Mouse (Mus musculus) hindbrain, postnatal 0 days (tissue): ENCODE data around the gene Parp3. TPM values are rescaled to one million over a fixed set of nuclear protein-coding genes. Genes with fewer than 3 reads are reported as not detected.

Source experiments
- ATAC-seq: fragments of 200-750 bp; cut with Nextera tagmentation; 2 replicates; pipeline ENCODE4 v1.8.0; 2017; ENCODE audit warnings: mild to moderate bottlenecking, moderate TSS enrichment, moderate library complexity
- DNase-seq: peaks from one replicate; pipeline ENCODE4 v3.0.0-alpha.2; 2015; ENCODE audit warnings: low spot score
- H3K27ac ChIP-seq: fragments of 300-500 bp; sonication (generic); 2 replicates; pipeline ENCODE4 v1.5.1; 2014; ENCODE audit warnings: mild to moderate bottlenecking
- H3K27me3 ChIP-seq: fragments of 300-500 bp; sonication (generic); 2 replicates; pipeline ENCODE4 v1.6.1; 2014; ENCODE audit warnings: low read length, mixed read lengths; ENCODE audit not compliant: insufficient read depth
- H3K36me3 ChIP-seq: fragments of 300-500 bp; sonication (generic); 2 replicates; pipeline ENCODE4 v1.6.1; 2014; ENCODE audit warnings: low read length, mixed read lengths; ENCODE audit not compliant: insufficient read depth
- H3K4me1 ChIP-seq: fragments of 300-500 bp; sonication (generic); 2 replicates; pipeline ENCODE4 v1.6.1; 2014; ENCODE audit warnings: antibody characterized with exemption, low read length, mixed read lengths; ENCODE audit not compliant: insufficient read depth
- H3K4me2 ChIP-seq: fragments of 300-500 bp; sonication (generic); 2 replicates; pipeline ENCODE4 v1.6.1; 2014; ENCODE audit warnings: low read depth, mild to moderate bottlenecking, low read length, moderate library complexity, mixed read lengths
- H3K4me3 ChIP-seq: fragments of 300-500 bp; sonication (generic); 2 replicates; pipeline ENCODE4 v1.5.1; 2014; ENCODE audit warnings: low read length
- H3K9ac ChIP-seq: fragments of 300-500 bp; sonication (generic); replicated peaks from 2 replicates; pipeline ENCODE4 v1.6.1; 2014; ENCODE audit warnings: mild to moderate bottlenecking, low read length, moderate library complexity, mixed read lengths
- H3K9me3 ChIP-seq: fragments of 300-500 bp; sonication (generic); 2 replicates; pipeline ENCODE4 v1.6.1; 2016; ENCODE audit warnings: low read length, mixed read lengths
- CTCF ChIP-seq: IDR thresholded peaks from 2 replicates; pipeline ENCODE4 v1.5.1; 2016; ENCODE audit warnings: antibody characterized with exemption, control low read depth, low read depth
- WGBS: fragments of 180-500 bp; shearing (Covaris S2); extraction: QIAGEN DNeasy Blood & Tissue Kit; methylation state at CpG from one replicate; pipeline ENCODE4 v1.1.7; 2014; 5-methylcytosine and 5-hydroxymethylcytosine counted together
- polyA plus RNA-seq: library from polyadenylated mRNA; unstranded; fragments of >200 nt; fragmentation: Nextera tagmentation; extraction: Ambion mirVana; gene quantifications from 2 replicates; pipeline ENCODE4 v1.2.1, GENCODE M21; 2015
- total RNA-seq: library from RNA; depleted of rRNA; stranded (reverse); fragments of >200 nt; gene quantifications from 2 replicates; pipeline ENCODE4 v1.2.3, GENCODE M21; 2014

Gene Parp3
- total and polyA plus RNA-seq, 2 experiments from 2014 or later: 1.5 to 2.9 TPM

- Histone ChIP-seq H3K36me3 (no peaks in the 10 kb centered on the region), H3K27me3 (no peaks in the 10 kb centered on the region), H3K4me2 (peak overlapping the region; percentile 40; the same call in 1 of the 2 replicates), H3K27ac (peak overlapping the region; percentile 33; the same call in 1 of the 2 replicates), H3K4me3 (no peak overlapping the region), H3K9me3 (no peaks in the 10 kb centered on the region), H3K4me1 (peaks cover 23% of the 10 kb centered on the region; the same call in 1 of the 2 replicates), H3K9ac (no peak overlapping the region)
- 32% methylated on average over 16 of the region's 16 CpGs for WGBS
- TF ChIP-seq CTCF: no peak
- ATAC-seq: no peak; the same call in 1 of the 2 replicates
- DNase-seq: peak; percentile 24
Observed at GRCm38 (mm10) chr9:106476002-106476923, 486 bp downstream of the Parp3 start.

- no peaks in the 10 kb centered on the region for H3K27me3 ChIP-seq
- WGBS: 84% methylated on average over 10 of the region's 10 CpGs
- no peak within 1 kb of the TSS for H3K4me3 ChIP-seq
- no peak for DNase-seq
- peak within 1 kb of the TSS; percentile 40; the same call in 1 of the 2 replicates for H3K4me2 ChIP-seq
- H3K9ac ChIP-seq: no peak within 1 kb of the TSS
- no peaks in the 10 kb centered on the region for H3K36me3 ChIP-seq
- H3K9me3 ChIP-seq: no peaks in the 10 kb centered on the region
- no peak for ATAC-seq
- H3K27ac ChIP-seq: peak within 1 kb of the TSS; percentile 33; the same call in 1 of the 2 replicates
- TF ChIP-seq CTCF: no peak
- H3K4me1 ChIP-seq: peaks cover 23% of the 10 kb centered on the region; the same call in 1 of the 2 replicates
Observed at GRCm38 (mm10) chr9:106475663-106476001, 1.1 kb downstream of the Parp3 start, which contains the start of gene Rrp9. Gene Rrp9, plus strand, starts transcription at chr9:106475963.

GRCm38 (mm10) chr9:106475046-106475445 is 1.7 kb downstream of the Parp3 start:
- H3K4me2 ChIP-seq: no peak overlapping the region
- no peak overlapping the region for H3K27ac ChIP-seq
- H3K27me3 ChIP-seq: no peaks in the 10 kb centered on the region
- ATAC-seq (no peak), DNase-seq (no peak)
- WGBS: 67% methylated on average over 7 of the region's 7 CpGs
- peaks cover 23% of the 10 kb centered on the region; the same call in 1 of the 2 replicates for H3K4me1 ChIP-seq
- no peak for TF ChIP-seq CTCF
- no peak overlapping the region for H3K9ac ChIP-seq
- H3K9me3 ChIP-seq: no peaks in the 10 kb centered on the region
- no peaks in the 10 kb centered on the region for H3K36me3 ChIP-seq
- no peak overlapping the region for H3K4me3 ChIP-seq

- Histone ChIP-seq H3K36me3 (no peaks in the 10 kb centered on the region), H3K4me2 (no peak overlapping the region)
- 4% methylated on average over 6 of the region's 6 CpGs for WGBS
Observed at GRCm38 (mm10) chr9:106474456-106474855, 2.3 kb downstream of the Parp3 start.

GRCm38 (mm10) chr9:106473753-106474105 is 3.0 kb downstream of the Parp3 start:
- no peaks in the 10 kb centered on the region for H3K36me3 ChIP-seq
- 67% methylated on average over 4 of the region's 5 CpGs for WGBS
- no peaks in the 10 kb centered on the region for H3K27me3 ChIP-seq
- no peak for TF ChIP-seq CTCF
- H3K4me3 ChIP-seq: no peak overlapping the region
- DNase-seq (no peak), ATAC-seq (no peak)
- no peaks in the 10 kb centered on the region for H3K9me3 ChIP-seq
- no peak overlapping the region for H3K27ac ChIP-seq
- H3K4me1 ChIP-seq: peaks cover 23% of the 10 kb centered on the region; the same call in 1 of the 2 replicates
- no peak overlapping the region for H3K4me2 ChIP-seq
- no peak overlapping the region for H3K9ac ChIP-seq

More at GRCm38 (mm10) chr9:106474456-106474855, 2.3 kb downstream of the Parp3 start:
- peak; percentile 74 for TF ChIP-seq CTCF
- DNase-seq (peak; percentile 62), ATAC-seq (no peak)
- Histone ChIP-seq H3K9me3 (no peaks in the 10 kb centered on the region), H3K9ac (no peak overlapping the region), H3K27ac (no peak overlapping the region), H3K4me3 (no peak overlapping the region), H3K27me3 (no peaks in the 10 kb centered on the region), H3K4me1 (peaks cover 23% of the 10 kb centered on the region; the same call in 1 of the 2 replicates)

GRCm38 (mm10) chr9:106473081-106473752 is 3.5 kb downstream of the Parp3 start:
- Histone ChIP-seq H3K9me3 (no peaks in the 10 kb centered on the region), H3K9ac (no peak overlapping the region)

More at GRCm38 (mm10) chr9:106473081-106473752, 3.5 kb downstream of the Parp3 start:
- H3K4me3 ChIP-seq: no peak overlapping the region
- ATAC-seq (no peak), DNase-seq (no peak)
- WGBS: 87% methylated on average over 16 of the region's 16 CpGs
- no peaks in the 10 kb centered on the region for H3K27me3 ChIP-seq
- H3K36me3 ChIP-seq: no peaks in the 10 kb centered on the region
- H3K27ac ChIP-seq: no peak overlapping the region
- H3K4me1 ChIP-seq: peaks cover 23% of the 10 kb centered on the region; the same call in 1 of the 2 replicates
- H3K4me2 ChIP-seq: no peak overlapping the region
- TF ChIP-seq CTCF: no peak
